Mouse (Mus musculus) liver, embryonic 16.5 days (tissue): ENCODE measurements at regions not wholly inside any gene's neighbourhood (a gene's known extent, or its start where the extent isn't known, plus 50 kb on each side); places are given as distances from the start of the nearest gene placed in this dataset.

Experiments
- ATAC-seq: fragments of 200-750 bp; cut with Nextera tagmentation; 2 replicates; pipeline ENCODE4 v1.8.0; 2017; ENCODE audit warnings: low read depth, mild to moderate bottlenecking, moderate number of reproducible peaks, moderate library complexity
- H3K27ac ChIP-seq: fragments of 300-500 bp; sonication (generic); 2 replicates; pipeline ENCODE4 v1.5.1; 2014; ENCODE audit warnings: mild to moderate bottlenecking, low read length
- H3K27me3 ChIP-seq: fragments of 300-500 bp; sonication (generic); 2 replicates; pipeline ENCODE4 v1.6.1; 2014; ENCODE audit warnings: low read depth, low read length, mixed read lengths; ENCODE audit not compliant: control insufficient read depth, insufficient read depth
- H3K36me3 ChIP-seq: fragments of 300-500 bp; sonication (generic); 2 replicates; pipeline ENCODE4 v1.6.1; 2014; ENCODE audit warnings: mild to moderate bottlenecking; ENCODE audit not compliant: control insufficient read depth, insufficient read depth
- H3K4me1 ChIP-seq: fragments of 300-500 bp; sonication (generic); 2 replicates; pipeline ENCODE4 v1.6.1; 2014; ENCODE audit warnings: low read depth, low read length, mixed read lengths; ENCODE audit not compliant: control insufficient read depth
- H3K4me2 ChIP-seq: fragments of 300-500 bp; sonication (generic); 2 replicates; pipeline ENCODE4 v1.6.1; 2014; ENCODE audit warnings: low read depth, low read length, mixed read lengths
- H3K4me3 ChIP-seq: fragments of 300-500 bp; sonication (generic); 2 replicates; pipeline ENCODE4 v1.5.1; 2014; ENCODE audit warnings: low read depth, mild to moderate bottlenecking, low read length
- H3K9ac ChIP-seq: fragments of 300-500 bp; sonication (generic); 2 replicates; pipeline ENCODE4 v1.6.1; 2014; ENCODE audit warnings: low read depth, low read length
- H3K9me3 ChIP-seq: fragments of 300-500 bp; sonication (generic); replicated peaks from 2 replicates; pipeline ENCODE4 v1.6.1; 2016; ENCODE audit warnings: low read length; ENCODE audit not compliant: control insufficient read depth
- WGBS: fragments of 180-500 bp; shearing (Covaris S2); extraction: QIAGEN DNeasy Blood & Tissue Kit; methylation state at CpG from one replicate; pipeline ENCODE4 v1.1.7; 2014; ENCODE audit not compliant: insufficient replicate concordance; 5-methylcytosine and 5-hydroxymethylcytosine counted together

DNA sequence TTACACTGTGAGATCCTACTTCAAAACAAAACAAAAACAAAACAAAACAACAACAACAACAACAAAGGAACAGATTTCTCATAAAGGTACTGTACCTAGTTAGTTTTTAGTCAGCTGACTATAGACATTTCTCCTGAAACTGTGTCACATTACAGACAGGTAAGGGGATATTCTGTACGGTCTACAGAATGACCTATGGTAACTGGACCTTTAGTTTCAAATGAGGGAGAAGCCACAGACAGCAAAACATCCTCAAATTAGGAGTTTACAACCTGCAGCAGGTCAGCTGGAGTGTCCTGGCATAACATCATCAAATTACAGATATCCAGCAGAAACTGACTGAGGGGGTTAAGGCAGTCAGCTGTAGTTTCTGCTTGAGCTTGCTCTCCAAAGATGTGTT is 210.7 kb downstream of the Pax1 start:
- no peak for ATAC-seq
- 58% methylated on average over 1 of the region's 1 CpGs for WGBS
- H3K27me3 ChIP-seq, result no peaks in the 10 kb centered on the region
- no peak overlapping the region for H3K9ac ChIP-seq
- no peak overlapping the region for H3K4me2 ChIP-seq
- no peaks in the 10 kb centered on the region for H3K4me1 ChIP-seq
- no peaks in the 10 kb centered on the region for H3K36me3 ChIP-seq
- no peaks in the 10 kb centered on the region for H3K9me3 ChIP-seq
- no peak overlapping the region for H3K4me3 ChIP-seq
- H3K27ac ChIP-seq, result no peak overlapping the region

DNA sequence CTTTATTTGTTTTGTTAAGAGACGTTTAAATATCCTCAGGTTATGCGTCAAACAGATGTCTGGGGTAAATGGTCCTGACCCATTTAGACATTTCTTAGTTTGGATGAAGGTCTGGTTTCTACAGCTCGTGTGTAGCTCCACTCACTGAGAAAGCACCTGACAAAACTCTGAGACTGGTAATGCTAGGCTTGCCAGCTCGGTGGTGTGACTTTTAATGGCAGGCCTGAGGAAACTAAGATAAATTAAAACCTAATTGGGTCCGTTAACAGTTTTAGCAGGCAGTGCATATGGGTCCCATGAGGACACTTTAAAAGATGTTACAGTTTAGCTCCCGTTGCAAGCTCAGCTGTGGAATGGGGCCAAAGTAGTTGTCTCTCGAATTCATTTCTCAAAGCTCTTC is 199.5 kb downstream of the Pax1 start:
- Histone ChIP-seq H3K9ac (no peak overlapping the region), H3K9me3 (no peaks in the 10 kb centered on the region), H3K4me2 (no peak overlapping the region), H3K27me3 (no peaks in the 10 kb centered on the region), H3K4me1 (no peaks in the 10 kb centered on the region), H3K36me3 (no peaks in the 10 kb centered on the region), H3K4me3 (no peak overlapping the region), H3K27ac (no peak overlapping the region)
- 55% methylated on average over 7 of the region's 7 CpGs for whole genome bisulfite sequencing
- no peak for ATAC-seq

DNA sequence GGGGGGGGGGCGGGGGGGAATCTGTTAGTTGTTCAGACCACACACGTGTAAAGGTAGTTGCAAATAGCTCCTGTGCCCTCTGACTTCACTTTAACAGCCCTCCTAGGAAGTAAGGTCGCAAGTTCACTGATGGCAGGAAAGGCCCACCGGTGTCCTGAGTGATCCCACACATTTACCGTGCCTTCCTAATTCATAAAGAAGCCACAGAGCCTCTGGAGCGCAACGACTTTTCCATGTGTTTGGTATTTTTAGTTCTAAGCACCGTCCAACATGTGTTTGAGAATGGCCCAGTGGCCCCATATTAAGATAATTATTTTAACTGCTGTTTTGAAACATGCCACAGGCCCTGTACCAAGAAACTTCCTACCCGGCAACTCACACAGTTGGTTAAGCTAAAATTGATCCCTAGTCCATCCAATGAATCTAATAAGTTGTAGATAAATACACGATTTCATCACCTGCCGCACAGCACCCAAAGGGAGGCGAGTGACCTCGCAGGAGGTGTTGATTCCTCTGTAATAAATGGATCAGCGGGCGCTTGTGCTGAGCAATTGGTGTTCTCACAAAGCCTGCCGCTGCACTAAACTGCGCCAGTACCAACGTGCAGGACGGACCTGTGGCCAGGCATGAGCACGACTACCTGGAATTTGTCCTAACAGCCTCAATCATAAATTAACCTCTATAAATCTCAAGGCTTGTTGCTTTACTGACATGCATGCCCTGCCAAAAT is 198.9 kb downstream of the Pax1 start:
- Histone ChIP-seq H3K9me3 (no peaks in the 10 kb centered on the region), H3K27me3 (no peaks in the 10 kb centered on the region), H3K27ac (no peak overlapping the region), H3K4me3 (no peak overlapping the region), H3K4me1 (no peaks in the 10 kb centered on the region), H3K4me2 (no peak overlapping the region), H3K36me3 (no peaks in the 10 kb centered on the region), H3K9ac (no peak overlapping the region)
- WGBS, result 73% methylated on average over 20 of the region's 20 CpGs
- ATAC-seq, result no peak

DNA sequence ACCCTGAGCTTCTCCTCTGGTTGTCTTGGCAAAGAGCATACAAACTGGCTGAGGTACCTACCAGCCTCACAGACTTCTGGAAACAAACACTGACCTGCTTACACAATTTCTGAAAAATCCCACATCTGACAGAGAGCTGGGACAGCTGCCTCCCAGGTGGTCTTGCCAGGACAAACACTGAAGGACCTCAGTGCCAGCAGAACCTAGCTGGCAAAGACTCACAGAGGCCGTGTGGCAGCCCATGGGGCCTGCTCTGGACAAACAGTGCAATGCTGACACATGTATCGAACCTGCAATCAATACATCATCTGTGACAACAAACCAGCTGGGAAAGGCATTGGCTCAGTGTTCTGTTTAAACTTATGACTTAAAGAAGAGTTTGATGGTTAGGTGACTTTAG is 167.4 kb downstream of the Pax1 start:
- WGBS, result 48% methylated on average over 2 of the region's 2 CpGs

DNA sequence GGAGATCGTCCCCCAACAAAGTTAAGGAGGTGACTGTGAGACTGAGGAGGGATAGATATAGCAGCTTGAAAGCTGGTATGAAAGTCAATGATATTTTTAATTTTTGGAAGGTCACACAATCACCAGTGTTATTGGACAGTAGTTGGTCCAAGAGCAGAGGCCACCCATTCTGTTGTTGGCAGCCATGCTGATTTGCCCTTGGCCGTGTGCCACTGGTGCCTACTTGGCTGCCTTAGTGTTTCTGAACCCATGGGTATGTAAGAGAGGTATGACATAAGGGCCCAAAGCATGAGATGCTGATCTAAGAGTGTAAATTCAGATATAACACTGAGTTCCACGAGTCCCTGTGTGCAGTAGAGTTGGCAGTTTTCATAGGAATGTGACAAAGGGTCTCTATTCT is 153.7 kb downstream of the Pax1 start:
- WGBS, result 40% methylated on average over 3 of the region's 3 CpGs
- ATAC-seq, result no peak
- no peak overlapping the region for H3K4me2 ChIP-seq

More for the DNA sequence above, 167.4 kb downstream of the Pax1 start:
- no peak overlapping the region for H3K9ac ChIP-seq
- no peak overlapping the region for H3K4me2 ChIP-seq
- H3K4me1 ChIP-seq, result no peaks in the 10 kb centered on the region
- H3K36me3 ChIP-seq, result no peaks in the 10 kb centered on the region
- H3K27ac ChIP-seq, result no peak overlapping the region
- H3K4me3 ChIP-seq, result no peak overlapping the region
- no peaks in the 10 kb centered on the region for H3K27me3 ChIP-seq
- ATAC-seq, result no peak
- no peaks in the 10 kb centered on the region for H3K9me3 ChIP-seq

DNA sequence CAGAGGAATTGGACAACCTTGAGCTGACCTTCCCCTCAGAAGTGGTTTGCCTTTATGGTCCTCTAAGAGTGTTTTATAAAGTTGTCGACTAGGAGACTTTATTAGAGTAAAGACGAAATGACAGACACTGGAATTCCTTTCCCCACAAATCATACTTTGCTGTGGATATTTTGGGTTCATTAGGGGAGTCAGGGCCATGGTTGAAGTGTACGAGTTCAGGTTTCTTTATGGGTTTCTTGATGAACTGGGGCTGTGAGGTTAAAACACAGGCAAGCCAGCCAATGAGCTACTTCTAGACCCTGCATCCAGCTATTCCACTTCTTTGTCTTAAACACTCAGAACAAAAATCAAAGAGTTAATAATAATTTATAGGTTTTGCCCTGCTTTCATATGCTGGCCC is 153.0 kb downstream of the Pax1 start:
- H3K27me3 ChIP-seq, result no peaks in the 10 kb centered on the region
- no peak overlapping the region for H3K9ac ChIP-seq

More for the DNA sequence above, 153.7 kb downstream of the Pax1 start:
- no peaks in the 10 kb centered on the region for H3K4me1 ChIP-seq
- no peak overlapping the region for H3K27ac ChIP-seq
- H3K4me3 ChIP-seq, result no peak overlapping the region
- no peaks in the 10 kb centered on the region for H3K36me3 ChIP-seq
- H3K27me3 ChIP-seq, result no peaks in the 10 kb centered on the region
- H3K9me3 ChIP-seq, result no peaks in the 10 kb centered on the region
- no peak overlapping the region for H3K9ac ChIP-seq

DNA sequence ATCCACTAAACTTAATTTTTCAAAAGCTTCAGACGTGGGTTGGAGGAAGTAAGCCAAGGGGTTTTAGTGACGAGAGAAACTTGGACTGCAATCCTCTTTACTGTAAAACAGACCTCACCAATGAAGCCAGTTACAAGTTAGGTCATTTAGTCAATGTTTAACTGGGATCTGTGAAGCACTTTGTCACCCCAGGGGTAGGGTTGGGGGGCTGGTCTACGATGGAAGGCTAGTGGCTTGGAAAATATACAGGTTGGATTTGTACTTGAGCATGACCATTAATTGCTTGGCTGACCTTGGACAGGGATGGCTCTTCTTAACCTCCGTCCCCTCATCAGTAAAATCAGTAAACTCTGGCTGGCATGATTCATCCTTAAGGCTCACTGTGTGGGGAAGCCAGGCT is 142.2 kb downstream of the Pax1 start:
- no peak overlapping the region for H3K4me3 ChIP-seq
- H3K4me1 ChIP-seq, result no peaks in the 10 kb centered on the region
- WGBS, result 34% methylated on average over 4 of the region's 4 CpGs

More for the DNA sequence above, 153.0 kb downstream of the Pax1 start:
- Histone ChIP-seq H3K9me3 (no peaks in the 10 kb centered on the region), H3K4me3 (no peak overlapping the region), H3K27ac (no peak overlapping the region), H3K36me3 (no peaks in the 10 kb centered on the region), H3K4me2 (no peak overlapping the region), H3K4me1 (no peaks in the 10 kb centered on the region)
- 56% methylated on average over 3 of the region's 3 CpGs for WGBS
- no peak for ATAC-seq

DNA sequence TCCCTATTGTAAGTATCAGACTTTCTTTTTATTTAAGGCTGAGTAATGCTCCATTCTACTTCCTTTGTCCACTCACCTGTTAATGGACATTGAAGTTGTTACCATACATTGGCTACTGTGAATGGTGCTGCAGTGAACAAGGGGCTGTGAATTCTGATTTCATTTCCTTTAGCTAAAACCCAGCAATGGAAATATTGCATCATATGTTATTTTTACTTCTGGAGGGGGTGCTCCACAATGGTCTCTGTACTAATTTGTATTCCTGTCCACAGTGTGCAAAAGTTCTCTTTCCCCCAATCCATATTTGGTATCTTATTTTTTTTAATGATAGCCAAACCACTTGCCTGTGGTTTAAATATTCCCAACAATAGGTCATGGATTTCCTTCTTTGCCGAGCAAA is 137.0 kb downstream of the Pax1 start:
- WGBS, result 63% methylated on average over 1 of the region's 1 CpGs

More for the DNA sequence above, 142.2 kb downstream of the Pax1 start:
- Histone ChIP-seq H3K4me2 (no peak overlapping the region), H3K9me3 (no peaks in the 10 kb centered on the region), H3K27me3 (no peaks in the 10 kb centered on the region), H3K36me3 (no peaks in the 10 kb centered on the region), H3K9ac (no peak overlapping the region), H3K27ac (no peak overlapping the region)
- no peak for ATAC-seq

DNA sequence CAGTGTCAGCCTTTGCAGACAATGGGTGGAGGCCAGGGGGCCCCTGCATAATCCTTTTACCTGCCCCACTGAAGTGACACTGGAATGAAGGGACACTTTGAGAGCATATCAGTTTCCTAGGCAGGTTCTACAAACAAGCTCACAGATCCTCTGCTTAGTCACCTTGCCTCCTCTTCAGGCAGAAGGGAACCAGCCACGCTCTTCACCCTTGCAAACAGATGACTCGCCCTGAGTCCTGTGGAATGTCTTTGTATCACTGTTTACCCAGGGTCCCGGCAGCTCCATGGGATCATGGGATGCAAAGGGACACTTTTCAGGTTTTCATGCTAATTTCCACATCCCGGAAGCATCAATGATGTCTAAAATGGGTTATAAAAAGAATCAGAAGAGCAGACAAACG is 94.2 kb downstream of the Pax1 start:
- WGBS, result 43% methylated on average over 5 of the region's 5 CpGs
- Histone ChIP-seq H3K27me3 (no peaks in the 10 kb centered on the region), H3K36me3 (no peaks in the 10 kb centered on the region), H3K4me2 (no peak overlapping the region), H3K27ac (no peak overlapping the region), H3K4me1 (no peaks in the 10 kb centered on the region), H3K9me3 (no peaks in the 10 kb centered on the region), H3K9ac (no peak overlapping the region), H3K4me3 (no peak overlapping the region)
- ATAC-seq, result no peak

More for the DNA sequence above, 137.0 kb downstream of the Pax1 start:
- Histone ChIP-seq H3K27me3 (no peaks in the 10 kb centered on the region), H3K9me3 (no peaks in the 10 kb centered on the region), H3K36me3 (no peaks in the 10 kb centered on the region), H3K27ac (no peak overlapping the region), H3K4me3 (no peak overlapping the region), H3K4me1 (no peaks in the 10 kb centered on the region), H3K9ac (no peak overlapping the region), H3K4me2 (no peak overlapping the region)
- ATAC-seq, result no peak
